Mouse (Mus musculus) spleen, adult 2 months (tissue): Measurements from ENCODE around the gene Lrtm2.

Experiments used
- CTCF ChIP-seq: fragments of 200-500 bp; IDR thresholded peaks from 2 replicates; pipeline ENCODE4 v1.5.1; 2011; ENCODE audit warnings: mild to moderate bottlenecking, inconsistent platforms; ENCODE audit not compliant: insufficient read depth, insufficient read length, insufficient replicate concordance; ENCODE audit errors: extremely low read depth
- POLR2A ChIP-seq: fragments of 200-500 bp; IDR thresholded peaks from 2 replicates; pipeline ENCODE4 v1.6.1; 2011; ENCODE audit warnings: low read depth, low read length, inconsistent platforms

DNA sequence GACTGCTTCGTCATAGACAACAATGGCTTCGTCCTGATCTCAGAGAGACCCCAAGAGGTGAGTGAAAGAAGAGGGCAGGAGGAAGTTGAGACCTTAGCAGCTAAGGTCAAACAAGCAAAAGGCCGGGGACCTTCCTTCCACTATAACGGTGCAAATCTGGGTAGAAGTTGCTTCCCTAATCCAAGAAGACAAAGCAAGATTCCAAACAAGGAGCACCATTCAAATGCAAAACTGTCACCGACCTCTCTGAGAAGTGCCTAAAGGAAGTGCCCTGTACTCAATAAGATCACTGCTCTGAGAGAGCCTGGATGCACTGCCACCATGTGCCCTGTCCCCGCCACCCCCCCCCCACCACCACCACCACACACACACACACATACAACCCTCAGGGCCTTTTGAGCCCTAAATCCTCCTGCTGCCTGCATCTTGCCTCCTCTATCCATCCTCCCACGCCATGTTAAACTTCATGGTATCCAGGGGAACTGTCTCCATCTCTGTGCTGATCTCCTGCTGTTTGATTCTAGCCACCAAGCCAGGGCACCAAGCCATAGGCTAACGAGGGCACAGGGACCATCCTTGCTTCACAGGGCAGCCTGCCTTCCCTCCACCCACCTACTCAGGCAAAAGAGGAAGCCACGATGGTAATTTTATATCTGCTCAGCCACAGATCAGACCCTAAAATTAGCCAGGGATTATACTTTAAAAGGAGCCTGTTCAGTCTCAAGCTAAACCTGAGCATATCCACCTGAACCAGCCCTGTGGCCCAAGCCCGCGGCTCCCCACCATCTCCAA, 7.8 kb upstream of the Lrtm2 start:
- no peak for TF ChIP-seq CTCF
- TF ChIP-seq POLR2A, result no peak
